Mouse (Mus musculus) limb, embryonic 14.5 days (tissue): Measurements from ENCODE around the gene Arhgef28. TPM values are rescaled to one million over a fixed set of nuclear protein-coding genes. Genes with fewer than 3 reads are reported as not detected.

Experiments used
- ATAC-seq: fragments of 200-750 bp; cut with Nextera tagmentation; 2 replicates; pipeline ENCODE4 v1.8.0; 2017; ENCODE audit warnings: low read depth, moderate number of reproducible peaks, moderate TSS enrichment; ENCODE audit not compliant: low FRiP score
- DNase-seq: peaks from one replicate; pipeline ENCODE4 v3.0.0-alpha.2; 2015; ENCODE audit warnings: low spot score
- H3K27ac ChIP-seq: fragments of 300-500 bp; sonication (generic); replicated peaks from 2 replicates; pipeline ENCODE4 v1.5.1; 2014; ENCODE audit warnings: low read depth, mild to moderate bottlenecking, low read length, moderate library complexity, mixed read lengths
- H3K27me3 ChIP-seq: fragments of 300-500 bp; sonication (generic); 2 replicates; pipeline ENCODE4 v1.6.1; 2014; ENCODE audit warnings: low read length, mixed read lengths; ENCODE audit not compliant: control insufficient read depth, insufficient read depth
- H3K36me3 ChIP-seq: fragments of 300-500 bp; sonication (generic); 2 replicates; pipeline ENCODE4 v1.6.1; 2014; ENCODE audit warnings: mild to moderate bottlenecking, low read length, moderate library complexity, mixed read lengths; ENCODE audit not compliant: control insufficient read depth, insufficient read depth
- H3K4me1 ChIP-seq: fragments of 300-500 bp; sonication (generic); 2 replicates; pipeline ENCODE4 v1.6.1; 2014; ENCODE audit warnings: antibody characterized with exemption, low read length, mixed read lengths; ENCODE audit not compliant: control insufficient read depth, insufficient read depth
- H3K4me2 ChIP-seq: fragments of 300-500 bp; sonication (generic); replicated peaks from 2 replicates; pipeline ENCODE4 v1.6.1; 2014; ENCODE audit warnings: low read depth, mild to moderate bottlenecking, low read length, moderate library complexity; ENCODE audit not compliant: severe bottlenecking
- H3K4me3 ChIP-seq: fragments of 300-500 bp; sonication (generic); replicated peaks from 2 replicates; pipeline ENCODE4 v1.5.1; 2014; ENCODE audit warnings: low read length
- H3K9ac ChIP-seq: fragments of 300-500 bp; sonication (generic); 2 replicates; pipeline ENCODE4 v1.6.1; 2014; ENCODE audit warnings: mild to moderate bottlenecking, low read depth, low read length, moderate library complexity; ENCODE audit not compliant: severe bottlenecking
- H3K9me3 ChIP-seq: fragments of 300-500 bp; sonication (generic); 2 replicates; pipeline ENCODE4 v1.6.1; 2016; ENCODE audit warnings: low read length; ENCODE audit not compliant: control insufficient read depth
- POLR2A ChIP-seq: fragments of 200-500 bp; IDR thresholded peaks from 2 replicates; pipeline ENCODE4 v1.8.0; 2012; ENCODE audit warnings: inconsistent platforms, mild to moderate bottlenecking, moderate library complexity, borderline replicate concordance; ENCODE audit not compliant: insufficient read depth, insufficient read length; ENCODE audit errors: extremely low read depth
- WGBS: fragments of 180-500 bp; shearing (Covaris S2); extraction: QIAGEN DNeasy Blood & Tissue Kit; methylation state at CpG from one replicate; pipeline ENCODE4 v1.1.7; 2014; 5-methylcytosine and 5-hydroxymethylcytosine counted together
- polyA plus RNA-seq, 2 experiments: library from polyadenylated mRNA; depleted of rRNA in 1 of 2; stranded (reverse) in 1 of 2; unstranded in 1 of 2; fragments of >200 nt; fragmentation: Nextera tagmentation in 1 of 2; extraction: Ambion mirVana in 1 of 2; gene quantifications; 2 replicates each; pipeline versions ENCODE4 v1.2.1 to v1.2.3; 2012 to 2014

The Arhgef28 gene
- polyA plus RNA-seq, 2 experiments, result 8.1 to 12.9 TPM

DNA sequence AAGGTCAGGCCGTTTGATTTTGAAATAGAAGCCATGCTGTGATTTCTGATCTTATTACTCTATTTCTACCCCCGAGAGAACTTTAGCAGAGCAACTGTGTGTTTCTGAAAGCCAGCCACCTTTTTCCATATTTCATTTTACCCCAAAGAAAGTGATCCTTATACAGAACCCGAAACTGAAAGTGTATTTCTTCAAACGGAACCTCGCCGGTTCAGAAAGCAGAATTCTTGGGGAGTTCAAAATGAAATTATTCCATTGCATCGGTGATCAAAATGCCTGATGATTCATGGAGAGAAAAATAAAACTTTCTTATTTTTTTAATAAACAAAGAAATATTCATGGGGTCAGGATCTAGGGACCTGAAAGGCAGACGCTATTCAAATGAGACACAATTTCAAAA, 303.4 kb downstream of the Arhgef28 start:
- H3K4me3 ChIP-seq, result no peak overlapping the region
- H3K36me3 ChIP-seq, result 0 out of 2 replicates have a peak, but pooled peaks cover 4% of the 10 kb centered on the region
- 81% methylated on average over 8 of the region's 8 CpGs for WGBS
- H3K9ac ChIP-seq, result no peak overlapping the region
- H3K27me3 ChIP-seq, result no peaks in the 10 kb centered on the region
- H3K27ac ChIP-seq, result no peak overlapping the region
- no peaks in the 10 kb centered on the region for H3K9me3 ChIP-seq
- no peak overlapping the region for H3K4me2 ChIP-seq
- DNase-seq (no peak), ATAC-seq (no peak)
- no peak for TF ChIP-seq POLR2A
- H3K4me1 ChIP-seq, result peaks cover 4% of the 10 kb centered on the region; the same call in 1 of the 2 replicates

DNA sequence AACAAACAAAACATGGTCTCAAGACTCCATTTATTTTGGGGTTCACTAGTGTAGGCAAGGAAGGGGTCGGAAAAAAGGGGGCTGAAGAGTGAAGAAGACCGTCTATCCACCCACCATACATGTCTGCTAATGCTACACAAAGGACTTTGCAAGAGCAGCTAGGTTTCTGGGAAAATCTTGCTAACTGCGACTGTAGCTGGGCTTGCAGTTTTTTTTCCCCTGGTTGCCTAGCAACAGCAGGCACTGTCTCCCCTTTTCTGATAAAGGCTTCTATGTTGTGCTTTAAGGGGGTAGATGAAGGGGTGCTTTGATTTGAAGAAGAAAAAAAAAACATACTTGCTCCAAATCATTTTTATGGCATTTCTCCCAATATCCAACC, 305.9 kb downstream of the Arhgef28 start:
- H3K4me1 ChIP-seq, result peaks cover 2% of the 10 kb centered on the region; the same call in 1 of the 2 replicates
- no peak overlapping the region for H3K27ac ChIP-seq
- H3K9ac ChIP-seq, result no peak overlapping the region
- DNase-seq (no peak), ATAC-seq (no peak)
- no peaks in the 10 kb centered on the region for H3K9me3 ChIP-seq
- 62% methylated on average over 3 of the region's 3 CpGs for WGBS
- H3K27me3 ChIP-seq, result no peaks in the 10 kb centered on the region
- H3K36me3 ChIP-seq, result 0 out of 2 replicates have a peak, but pooled peaks cover 4% of the 10 kb centered on the region
- no peak overlapping the region for H3K4me2 ChIP-seq
- no peak for TF ChIP-seq POLR2A
- no peak overlapping the region for H3K4me3 ChIP-seq

DNA sequence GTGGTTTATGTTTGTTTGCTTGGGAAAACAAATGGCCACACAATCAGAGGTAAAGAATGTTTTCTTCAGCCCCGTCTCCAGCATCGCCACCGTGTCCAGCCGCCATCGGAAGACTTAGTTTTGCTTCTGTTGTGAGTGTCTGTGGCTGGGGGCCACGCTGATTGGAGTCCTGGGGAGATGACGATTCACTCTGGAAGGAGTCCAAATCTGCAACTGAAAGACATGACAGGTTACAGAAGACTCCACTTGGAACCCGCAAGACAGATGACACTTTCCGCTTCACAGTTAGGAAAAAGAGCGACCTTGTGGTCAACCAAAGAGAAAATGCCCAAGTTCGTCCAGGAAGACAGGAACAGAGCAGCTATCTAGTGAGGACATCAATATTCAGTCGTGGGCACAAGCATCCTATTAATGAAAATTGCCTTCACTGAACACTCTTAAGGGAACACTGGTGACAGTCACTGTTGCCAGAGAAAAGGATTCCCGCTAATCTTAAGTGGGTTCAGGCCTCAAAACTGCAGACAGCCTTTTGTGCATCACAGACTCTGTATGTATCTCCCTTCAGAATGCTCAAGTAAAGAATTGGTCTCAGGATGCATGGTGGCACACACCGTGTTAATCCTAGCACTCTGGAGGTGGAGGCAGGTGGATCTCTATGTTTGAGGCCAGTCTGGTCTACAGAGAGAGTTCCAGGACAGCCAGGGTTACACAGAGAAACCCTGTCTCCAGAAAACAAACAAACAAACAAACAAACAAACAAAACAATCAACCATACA, 306.4 kb downstream of the Arhgef28 start:
- no peak for ATAC-seq
- H3K4me1 ChIP-seq, result no peaks in the 10 kb centered on the region
- no peak for TF ChIP-seq POLR2A

DNA sequence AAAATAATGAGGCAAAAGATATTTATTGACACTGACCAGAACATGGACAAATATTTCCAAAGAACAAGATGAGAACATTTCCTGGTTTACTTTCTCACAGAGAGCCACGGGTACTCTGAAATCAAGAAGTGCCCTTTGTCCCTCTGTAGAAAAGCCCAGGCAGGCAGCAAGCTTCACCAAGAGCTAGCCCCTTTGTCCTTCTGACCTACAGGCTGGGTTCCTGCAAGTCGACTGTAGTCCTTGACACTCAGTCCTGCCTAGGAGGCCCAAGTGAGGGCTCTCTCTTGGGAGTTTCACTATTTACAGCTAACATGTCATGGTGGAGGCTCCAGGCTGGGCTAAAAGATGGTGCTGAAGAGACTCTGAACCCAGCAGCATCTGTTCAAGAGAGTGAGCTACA, 307.6 kb downstream of the Arhgef28 start:
- Histone ChIP-seq H3K4me3 (no peak overlapping the region), H3K27ac (no peak overlapping the region), H3K27me3 (no peaks in the 10 kb centered on the region), H3K9me3 (no peaks in the 10 kb centered on the region), H3K9ac (no peak overlapping the region), H3K36me3 (0 out of 2 replicates have a peak, but pooled peaks cover 4% of the 10 kb centered on the region), H3K4me2 (no peak overlapping the region), H3K4me1 (no peaks in the 10 kb centered on the region)
- ATAC-seq (no peak), DNase-seq (no peak)
- 69% methylated on average over 2 of the region's 2 CpGs for WGBS
- TF ChIP-seq POLR2A, result no peak

More for the DNA sequence above, 306.4 kb downstream of the Arhgef28 start:
- Histone ChIP-seq H3K27me3 (no peaks in the 10 kb centered on the region), H3K36me3 (0 out of 2 replicates have a peak, but pooled peaks cover 4% of the 10 kb centered on the region), H3K9ac (no peak overlapping the region), H3K4me2 (no peak overlapping the region), H3K9me3 (no peaks in the 10 kb centered on the region), H3K4me3 (no peak overlapping the region), H3K27ac (no peak overlapping the region)
- 90% methylated on average over 14 of the region's 14 CpGs for WGBS
- no peak for DNase-seq

DNA sequence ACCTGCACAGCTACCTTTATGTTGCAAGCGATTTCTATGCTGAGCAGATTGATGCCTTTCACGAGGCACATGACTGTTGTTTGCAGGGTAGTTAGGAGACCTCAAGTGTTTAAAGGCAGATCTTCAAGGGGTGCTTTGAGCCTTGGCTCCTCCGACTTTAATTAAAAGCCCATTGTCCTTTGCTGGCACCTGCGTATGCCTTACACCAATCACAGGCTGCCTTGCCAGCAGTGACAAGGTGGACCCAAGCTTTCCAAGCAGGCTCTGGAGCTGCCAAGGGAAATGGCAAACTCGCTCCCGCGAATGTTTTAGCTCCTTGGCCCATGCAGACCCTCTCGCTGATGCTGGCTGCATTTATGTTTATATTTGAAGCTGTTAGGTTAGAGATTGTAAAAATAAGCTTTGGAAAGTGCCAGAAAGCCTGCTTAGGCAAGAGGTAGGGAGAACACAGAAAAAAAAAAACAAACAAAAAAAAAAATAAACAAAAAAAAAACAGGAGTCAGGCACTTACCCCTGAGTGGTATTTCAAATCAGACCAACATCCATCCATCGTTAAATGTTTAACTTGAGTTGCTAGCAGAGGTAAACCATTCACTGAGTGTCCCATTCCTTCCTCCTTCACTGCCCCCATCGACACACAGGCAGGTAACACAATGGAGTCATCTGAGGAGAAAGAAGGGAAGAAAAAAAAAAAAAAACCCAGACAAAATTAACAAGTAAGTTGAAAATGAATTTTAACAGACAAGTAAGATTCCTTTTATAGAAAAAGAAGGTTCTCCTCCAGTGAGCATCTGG, 313.0 kb downstream of the Arhgef28 start:
- H3K27ac ChIP-seq, result no peak overlapping the region

More for the DNA sequence above, 313.0 kb downstream of the Arhgef28 start:
- Histone ChIP-seq H3K4me1 (peaks cover 9% of the 10 kb centered on the region; the same call in 1 of the 2 replicates), H3K4me2 (no peak overlapping the region), H3K27me3 (no peaks in the 10 kb centered on the region), H3K36me3 (no peaks in the 10 kb centered on the region), H3K9ac (no peak overlapping the region), H3K9me3 (no peaks in the 10 kb centered on the region), H3K4me3 (no peak overlapping the region)
- ATAC-seq (no peak), DNase-seq (no peak)
- TF ChIP-seq POLR2A, result no peak
- 34% methylated on average over 10 of the region's 10 CpGs for WGBS
